Mouse (Mus musculus) neural tube, embryonic 12.5 days (tissue): ENCODE results near the gene Hsd17b1. TPM values are rescaled to one million over a fixed set of nuclear protein-coding genes. Genes with fewer than 3 reads are reported as not detected.

Experiments used
- ATAC-seq: fragments of 200-750 bp; cut with Nextera tagmentation; 2 replicates; pipeline ENCODE4 v1.8.0; 2017; ENCODE audit warnings: low read depth, mild to moderate bottlenecking, moderate TSS enrichment, moderate library complexity; ENCODE audit not compliant: low FRiP score
- H3K27ac ChIP-seq: fragments of 300-500 bp; sonication (generic); 2 replicates; pipeline ENCODE4 v1.5.1; 2016
- H3K27me3 ChIP-seq: fragments of 300-500 bp; sonication (generic); replicated peaks from 2 replicates; pipeline ENCODE4 v1.6.1; 2016; ENCODE audit warnings: mild to moderate bottlenecking
- H3K36me3 ChIP-seq: fragments of 300-500 bp; sonication (generic); 2 replicates; pipeline ENCODE4 v1.6.1; 2016; ENCODE audit warnings: mild to moderate bottlenecking
- H3K4me1 ChIP-seq: fragments of 300-500 bp; sonication (generic); 2 replicates; pipeline ENCODE4 v1.6.1; 2016
- H3K4me2 ChIP-seq: fragments of 300-500 bp; sonication (generic); replicated peaks from 2 replicates; pipeline ENCODE4 v1.6.1; 2016; ENCODE audit warnings: mild to moderate bottlenecking
- H3K4me3 ChIP-seq: fragments of 300-500 bp; sonication (generic); 2 replicates; pipeline ENCODE4 v1.5.1; 2016
- H3K9ac ChIP-seq: fragments of 300-500 bp; sonication (generic); 2 replicates; pipeline ENCODE4 v1.6.1; 2016; ENCODE audit warnings: mild to moderate bottlenecking
- H3K9me3 ChIP-seq: fragments of 300-500 bp; sonication (generic); 2 replicates; pipeline ENCODE4 v1.6.1; 2016; ENCODE audit warnings: mild to moderate bottlenecking
- WGBS: fragments of 180-500 bp; shearing (Covaris S2); methylation state at CpG from one replicate; pipeline ENCODE4 v1.1.7; 2016; 5-methylcytosine and 5-hydroxymethylcytosine counted together
- polyA plus RNA-seq: library from polyadenylated mRNA; unstranded; fragments of >200 nt; fragmentation: Nextera tagmentation; extraction: Ambion mirVana; gene quantifications from 2 replicates; pipeline ENCODE4 v1.2.1, GENCODE M21; 2016

Hsd17b1 gene
- polyA plus RNA-seq, 1 experiment from 2014 or later: 0.14 TPM

GRCm38 (mm10) chr11:101050359-101050758, 27.9 kb upstream of the Hsd17b1 start:
- Histone ChIP-seq H3K4me1 (no peaks in the 10 kb centered on the region), H3K36me3 (peaks cover 89% of the 10 kb centered on the region), H3K9me3 (no peaks in the 10 kb centered on the region), H3K4me3 (no peak overlapping the region), H3K9ac (no peak overlapping the region), H3K27ac (no peak overlapping the region), H3K27me3 (no peaks in the 10 kb centered on the region), H3K4me2 (no peak overlapping the region)
- WGBS: 87% methylated on average over 9 of the region's 9 CpGs
- ATAC-seq: no peak

GRCm38 (mm10) chr11:101051051-101051493, 27.1 kb upstream of the Hsd17b1 start:
- no peak overlapping the region for H3K4me2 ChIP-seq
- H3K27me3 ChIP-seq: no peaks in the 10 kb centered on the region
- 88% methylated on average over 6 of the region's 6 CpGs for WGBS
- no peaks in the 10 kb centered on the region for H3K4me1 ChIP-seq
- H3K36me3 ChIP-seq: peaks cover 89% of the 10 kb centered on the region
- H3K9me3 ChIP-seq: no peaks in the 10 kb centered on the region
- ATAC-seq: no peak
- H3K9ac ChIP-seq: no peak overlapping the region
- no peak overlapping the region for H3K4me3 ChIP-seq
- H3K27ac ChIP-seq: no peak overlapping the region

GRCm38 (mm10) chr11:101051617-101052016, 26.6 kb upstream of the Hsd17b1 start:
- Histone ChIP-seq H3K9ac (no peak overlapping the region), H3K36me3 (peaks cover 88% of the 10 kb centered on the region), H3K9me3 (no peaks in the 10 kb centered on the region), H3K27ac (no peak overlapping the region), H3K4me1 (no peaks in the 10 kb centered on the region), H3K27me3 (no peaks in the 10 kb centered on the region), H3K4me2 (no peak overlapping the region), H3K4me3 (no peak overlapping the region)
- WGBS: 84% methylated on average over 8 of the region's 8 CpGs
- ATAC-seq: no peak

GRCm38 (mm10) chr11:101052751-101053473, 25.3 kb upstream of the Hsd17b1 start:
- Histone ChIP-seq H3K27me3 (no peaks in the 10 kb centered on the region), H3K4me2 (no peak overlapping the region), H3K9me3 (no peaks in the 10 kb centered on the region), H3K27ac (no peak overlapping the region), H3K4me3 (no peak overlapping the region), H3K9ac (no peak overlapping the region), H3K4me1 (no peaks in the 10 kb centered on the region), H3K36me3 (peaks cover 84% of the 10 kb centered on the region)
- 93% methylated on average over 10 of the region's 10 CpGs for WGBS
- no peak for ATAC-seq

GRCm38 (mm10) chr11:101053974-101054373, 24.2 kb upstream of the Hsd17b1 start:
- 100% methylated on average over 1 of the region's 1 CpGs for WGBS
- peaks cover 82% of the 10 kb centered on the region for H3K36me3 ChIP-seq

GRCm38 (mm10) chr11:101055418-101055817, 22.8 kb upstream of the Hsd17b1 start:
- no peak overlapping the region for H3K4me2 ChIP-seq
- H3K27me3 ChIP-seq: no peaks in the 10 kb centered on the region
- no peak overlapping the region for H3K9ac ChIP-seq
- WGBS: 85% methylated on average over 14 of the region's 14 CpGs
- no peak overlapping the region for H3K4me3 ChIP-seq
- H3K9me3 ChIP-seq: no peaks in the 10 kb centered on the region
- no peak overlapping the region for H3K27ac ChIP-seq
- H3K4me1 ChIP-seq: no peaks in the 10 kb centered on the region; the same call in 1 of the 2 replicates
- H3K36me3 ChIP-seq: peaks cover 80% of the 10 kb centered on the region
- no peak for ATAC-seq

More at GRCm38 (mm10) chr11:101053974-101054373, 24.2 kb upstream of the Hsd17b1 start:
- no peaks in the 10 kb centered on the region for H3K4me1 ChIP-seq
- no peak for ATAC-seq
- no peak overlapping the region for H3K27ac ChIP-seq
- no peaks in the 10 kb centered on the region for H3K9me3 ChIP-seq
- H3K4me3 ChIP-seq: no peak overlapping the region
- no peak overlapping the region for H3K4me2 ChIP-seq
- no peak overlapping the region for H3K9ac ChIP-seq
- H3K27me3 ChIP-seq: no peaks in the 10 kb centered on the region

- Histone ChIP-seq H3K9ac (no peak overlapping the region), H3K9me3 (no peaks in the 10 kb centered on the region), H3K4me1 (no peaks in the 10 kb centered on the region; the same call in 1 of the 2 replicates), H3K36me3 (peaks cover 74% of the 10 kb centered on the region), H3K4me2 (no peak overlapping the region), H3K4me3 (no peak overlapping the region), H3K27ac (no peak overlapping the region), H3K27me3 (no peaks in the 10 kb centered on the region)
- 71% methylated on average over 8 of the region's 8 CpGs for WGBS
- ATAC-seq: no peak
These were observed 21.3 kb upstream of the Hsd17b1 start for GRCm38 (mm10) chr11:101056885-101057284.

GRCm38 (mm10) chr11:101057860-101058259, 20.4 kb upstream of the Hsd17b1 start:
- peaks cover 74% of the 10 kb centered on the region for H3K36me3 ChIP-seq
- no peaks in the 10 kb centered on the region for H3K27me3 ChIP-seq
- H3K4me3 ChIP-seq: no peak overlapping the region
- no peak overlapping the region for H3K9ac ChIP-seq
- WGBS: 37% methylated on average over 5 of the region's 5 CpGs
- H3K4me2 ChIP-seq: no peak overlapping the region
- ATAC-seq: no peak
- H3K27ac ChIP-seq: no peak overlapping the region
- no peaks in the 10 kb centered on the region for H3K9me3 ChIP-seq
- H3K4me1 ChIP-seq: peaks cover 2% of the 10 kb centered on the region; the same call in 1 of the 2 replicates

- Histone ChIP-seq H3K9ac (no peak overlapping the region), H3K36me3 (peaks cover 72% of the 10 kb centered on the region)
These were observed 19.5 kb upstream of the Hsd17b1 start for GRCm38 (mm10) chr11:101058726-101059125.

GRCm38 (mm10) chr11:101059473-101059872, 18.7 kb upstream of the Hsd17b1 start:
- Histone ChIP-seq H3K4me1 (peaks cover 10% of the 10 kb centered on the region), H3K4me2 (no peak overlapping the region), H3K36me3 (peaks cover 71% of the 10 kb centered on the region), H3K9ac (no peak overlapping the region), H3K27ac (no peak overlapping the region), H3K27me3 (no peaks in the 10 kb centered on the region), H3K9me3 (no peaks in the 10 kb centered on the region), H3K4me3 (no peak overlapping the region)
- no peak for ATAC-seq
- 74% methylated on average over 10 of the region's 10 CpGs for WGBS

More at GRCm38 (mm10) chr11:101058726-101059125, 19.5 kb upstream of the Hsd17b1 start:
- 77% methylated on average over 5 of the region's 5 CpGs for WGBS
- H3K4me1 ChIP-seq: peaks cover 10% of the 10 kb centered on the region
- ATAC-seq: no peak
- H3K4me3 ChIP-seq: no peak overlapping the region
- H3K9me3 ChIP-seq: no peaks in the 10 kb centered on the region
- no peaks in the 10 kb centered on the region for H3K27me3 ChIP-seq
- no peak overlapping the region for H3K4me2 ChIP-seq
- no peak overlapping the region for H3K27ac ChIP-seq

GRCm38 (mm10) chr11:101060126-101060525, 18.1 kb upstream of the Hsd17b1 start:
- Histone ChIP-seq H3K9ac (no peak overlapping the region), H3K9me3 (no peaks in the 10 kb centered on the region), H3K27ac (no peak overlapping the region), H3K4me3 (no peak overlapping the region), H3K4me1 (peaks cover 10% of the 10 kb centered on the region), H3K36me3 (peaks cover 66% of the 10 kb centered on the region), H3K4me2 (no peak overlapping the region), H3K27me3 (no peaks in the 10 kb centered on the region)
- WGBS: 84% methylated on average over 8 of the region's 8 CpGs
- ATAC-seq: no peak

GRCm38 (mm10) chr11:101061049-101061448, 17.2 kb upstream of the Hsd17b1 start:
- H3K36me3 ChIP-seq: peaks cover 57% of the 10 kb centered on the region
- H3K27ac ChIP-seq: no peak overlapping the region
- no peak for ATAC-seq
- H3K4me1 ChIP-seq: peaks cover 10% of the 10 kb centered on the region
- no peaks in the 10 kb centered on the region for H3K9me3 ChIP-seq
- no peak overlapping the region for H3K4me2 ChIP-seq
- no peak overlapping the region for H3K4me3 ChIP-seq
- no peak overlapping the region for H3K9ac ChIP-seq
- H3K27me3 ChIP-seq: no peaks in the 10 kb centered on the region
- WGBS: 94% methylated on average over 5 of the region's 5 CpGs
